Mouse (Mus musculus) megakaryocyte, embryonic 14.5 days (primary cell): ENCODE results near the gene Hist1h3h. TPM values are rescaled to one million over a fixed set of nuclear protein-coding genes. Genes with fewer than 3 reads are reported as not detected.
"Not testable (repeated sequence)": the region's sequence is repeated elsewhere in the genome, so short reads cannot be mapped to it uniquely, and the experiment has no call there.

Experiments
- H3K27me3 ChIP-seq: replicated peaks from 2 replicates; pipeline ENCODE3; 2012; ENCODE audit warnings: inconsistent platforms
- H3K36me3 ChIP-seq: replicated peaks from 2 replicates; pipeline ENCODE3; 2012; ENCODE audit warnings: low read length, inconsistent platforms, mixed read lengths
- H3K4me1 ChIP-seq: 2 replicates; pipeline ENCODE4 v1.6.1; 2012; ENCODE audit warnings: inconsistent platforms
- H3K4me3 ChIP-seq: replicated peaks from 2 replicates; pipeline ENCODE3; 2012; ENCODE audit warnings: moderate library complexity, mild to moderate bottlenecking, inconsistent platforms
- H3K9me3 ChIP-seq: 2 replicates; pipeline ENCODE4 v1.6.1; 2012; ENCODE audit warnings: inconsistent platforms
- FLI1 ChIP-seq: IDR thresholded peaks from 2 replicates; pipeline ENCODE4 v1.6.1; 2012; ENCODE audit warnings: low read length, inconsistent platforms, mixed read lengths
- GATA1 ChIP-seq: IDR thresholded peaks from 3 replicates; pipeline ENCODE4 v1.6.1; 2012; ENCODE audit warnings: mixed read lengths, low read length, inconsistent platforms, borderline replicate concordance
- polyA plus RNA-seq: library from polyadenylated mRNA; stranded (reverse); fragments of >175 nt; gene quantifications from 2 replicates; pipeline ENCODE4 v1.2.3, GENCODE M21; 2012; ENCODE audit warnings: low replicate concordance; ENCODE audit not compliant: insufficient read depth

Gene Hist1h3h
- polyA plus RNA-seq, 1 experiment = 72.9 TPM

GRCm38 (mm10) chr13:21734010-21734905 lies 16.8 kb downstream of the Hist1h3h start:
- Histone ChIP-seq H3K9me3 (no peaks in the 10 kb centered on the region), H3K36me3 (no peaks in the 10 kb centered on the region), H3K4me3 (peak overlapping the region; percentile 88), H3K4me1 (peaks cover 51% of the 10 kb centered on the region), H3K27me3 (no peaks in the 10 kb centered on the region)
- TF ChIP-seq FLI1 (no peak), GATA1 (no peak)

GRCm38 (mm10) chr13:21734906-21735767 lies 17.7 kb downstream of the Hist1h3h start, which contains the start of gene Hist1h4j:
Hist1h4j (plus strand) TSS chr13:21735064.
- H3K36me3 ChIP-seq, H3K27me3 ChIP-seq, H3K9me3 ChIP-seq: not testable (repeated sequence)
- H3K4me3 ChIP-seq = peak within 1 kb of the TSS; percentile 88
- peaks cover 48% of the 10 kb centered on the region for H3K4me1 ChIP-seq

- Histone ChIP-seq H3K9me3 (no peaks in the 10 kb centered on the region), H3K27me3 (no peaks in the 10 kb centered on the region), H3K36me3 (no peaks in the 10 kb centered on the region), H3K4me1 (peaks cover 21% of the 10 kb centered on the region), H3K4me3 (no peak overlapping the region)
- no peak for TF ChIP-seq FLI1
- TF ChIP-seq GATA1 = no peak
Measured at GRCm38 (mm10) chr13:21745006-21745405, 27.5 kb downstream of the Hist1h3h start.

GRCm38 (mm10) chr13:21749387-21750158 lies 32.1 kb downstream of the Hist1h3h start:
- Histone ChIP-seq H3K9me3 (no peaks in the 10 kb centered on the region), H3K4me3 (peak overlapping the region; percentile 87), H3K27me3 (no peaks in the 10 kb centered on the region), H3K4me1 (peaks cover 56% of the 10 kb centered on the region), H3K36me3 (no peaks in the 10 kb centered on the region)
- no peak for TF ChIP-seq GATA1

GRCm38 (mm10) chr13:21750159-21751017 lies 32.9 kb downstream of the Hist1h3h start, which contains the start of gene Hist1h4k:
Hist1h4k (minus strand) TSS chr13:21750505.
- peak within 1 kb of the TSS; percentile 87 for H3K4me3 ChIP-seq
- not testable (repeated sequence) for H3K27me3 ChIP-seq, H3K36me3 ChIP-seq

GRCm38 (mm10) chr13:21751417-21751816 lies 34.0 kb downstream of the Hist1h3h start:
- H3K27me3 ChIP-seq = no peaks in the 10 kb centered on the region
- H3K36me3 ChIP-seq = no peaks in the 10 kb centered on the region
- peaks cover 60% of the 10 kb centered on the region for H3K4me1 ChIP-seq
- TF ChIP-seq GATA1 = no peak
- no peak for TF ChIP-seq FLI1
- H3K9me3 ChIP-seq = no peaks in the 10 kb centered on the region
- H3K4me3 ChIP-seq = no peak overlapping the region

More at GRCm38 (mm10) chr13:21750159-21751017, 32.9 kb downstream of the Hist1h3h start, which contains the start of gene Hist1h4k:
- peaks cover 60% of the 10 kb centered on the region for H3K4me1 ChIP-seq
- H3K9me3 ChIP-seq = not testable (repeated sequence)

- H3K9me3 ChIP-seq = no peaks in the 10 kb centered on the region
- TF ChIP-seq FLI1 (no peak), GATA1 (no peak)
- no peaks in the 10 kb centered on the region for H3K27me3 ChIP-seq
- H3K4me3 ChIP-seq = no peak overlapping the region
- peaks cover 60% of the 10 kb centered on the region for H3K4me1 ChIP-seq
- H3K36me3 ChIP-seq = no peaks in the 10 kb centered on the region
Measured at GRCm38 (mm10) chr13:21751827-21752226, 34.4 kb downstream of the Hist1h3h start.

- Histone ChIP-seq H3K36me3 (no peaks in the 10 kb centered on the region), H3K27me3 (no peaks in the 10 kb centered on the region), H3K9me3 (no peaks in the 10 kb centered on the region), H3K4me3 (peak overlapping the region; percentile 39), H3K4me1 (peaks cover 58% of the 10 kb centered on the region)
- TF ChIP-seq FLI1 = no peak
- TF ChIP-seq GATA1 = no peak
Measured at GRCm38 (mm10) chr13:21752356-21752755, 34.9 kb downstream of the Hist1h3h start.
